Comparison of ENCODE assay signal across 8 mouse cellular contexts in genomic region chr16:55468833-55469458, GRCm38 (mm10).
DNase-seq lines count a peak whose midpoint lies in the region; ATAC-seq lines count a peak whose summit lies in the region.

No protein-coding gene starts in this region.

- H3K36me3 ChIP-seq in hindbrain, embryonic 14.5 days (replicated peaks; ENCODE audit: control insufficient read depth, insufficient read depth), result no peaks in the 10 kb centered on the region

- no peak overlapping the region for H3K4me2 ChIP-seq in hindbrain, embryonic 14.5 days (replicated peaks)

- no peak overlapping the region for H3K27ac ChIP-seq in hindbrain, embryonic 14.5 days

- ATAC-seq in hindbrain, embryonic 14.5 days (ENCODE audit: low FRiP score), result peak; percentile 85

- 54% methylated on average over 9 of the region's 9 CpGs for WGBS in hindbrain, embryonic 14.5 days

- H3K27me3 ChIP-seq in hindbrain, embryonic 14.5 days (ENCODE audit: control insufficient read depth, insufficient read depth, low read length), result no peaks in the 10 kb centered on the region

- H3K9ac ChIP-seq in hindbrain, embryonic 14.5 days, result no peak overlapping the region

- DNase-seq in NIH3T3 (ENCODE audit: low read depth), result peak; percentile 88
- peak; percentile 17 for DNase-seq in cerebellum, adult 9-11 months
- DNase-seq in frontal cortex, postnatal 10 days (ENCODE audit: low spot score in 2 of 2), result peak; percentile 71 to 86
- DNase-seq in hindbrain, embryonic 14.5 days (ENCODE audit: low spot score), result peak; percentile 97
- peak; percentile 90 to 92 for DNase-seq in layer of hippocampus, postnatal 10 days (ENCODE audit: low spot score in 2 of 2)
- DNase-seq in lung, postnatal 25 days (ENCODE audit: low spot score), result peak; percentile 71
- peak; percentile 92 to 96 for DNase-seq in right cerebral cortex, adult 2 months (ENCODE audit: low spot score in 2 of 2)
- DNase-seq in urinary bladder, postnatal 36 days (ENCODE audit: low spot score in 2 of 2), result peak; percentile 78 to 85

- no peak overlapping the region for H3K4me3 ChIP-seq in hindbrain, embryonic 14.5 days (replicated peaks; ENCODE audit: low read length)

- H3K9me3 ChIP-seq in hindbrain, embryonic 14.5 days (ENCODE audit: control insufficient read depth, low read length), result no peaks in the 10 kb centered on the region

- no peaks in the 10 kb centered on the region for H3K4me1 ChIP-seq in hindbrain, embryonic 14.5 days (replicated peaks; ENCODE audit: control insufficient read depth, insufficient read depth, low read length)

Comparison
In these comparisons a context has a peak if more than half of its experiments do, and no peak if none do; other contexts are left out.
1. DNase-seq: peak in every context shown above with its lines; median percentile 97 in hindbrain, embryonic 14.5 days; 94 in right cerebral cortex, adult 2 months; 91 in layer of hippocampus, postnatal 10 days; 88 in NIH3T3; 82 in urinary bladder, postnatal 36 days; 78 in frontal cortex, postnatal 10 days; 71 in lung, postnatal 25 days; 17 in cerebellum, adult 9-11 months.